Mouse (Mus musculus) cerebellum, adult 11-12 months (tissue): ENCODE data around the gene Dars.

ENCODE experiments used
- DNase-seq: peaks from one replicate; pipeline ENCODE4 v3.0.0; 2022

Dars gene

DNA sequence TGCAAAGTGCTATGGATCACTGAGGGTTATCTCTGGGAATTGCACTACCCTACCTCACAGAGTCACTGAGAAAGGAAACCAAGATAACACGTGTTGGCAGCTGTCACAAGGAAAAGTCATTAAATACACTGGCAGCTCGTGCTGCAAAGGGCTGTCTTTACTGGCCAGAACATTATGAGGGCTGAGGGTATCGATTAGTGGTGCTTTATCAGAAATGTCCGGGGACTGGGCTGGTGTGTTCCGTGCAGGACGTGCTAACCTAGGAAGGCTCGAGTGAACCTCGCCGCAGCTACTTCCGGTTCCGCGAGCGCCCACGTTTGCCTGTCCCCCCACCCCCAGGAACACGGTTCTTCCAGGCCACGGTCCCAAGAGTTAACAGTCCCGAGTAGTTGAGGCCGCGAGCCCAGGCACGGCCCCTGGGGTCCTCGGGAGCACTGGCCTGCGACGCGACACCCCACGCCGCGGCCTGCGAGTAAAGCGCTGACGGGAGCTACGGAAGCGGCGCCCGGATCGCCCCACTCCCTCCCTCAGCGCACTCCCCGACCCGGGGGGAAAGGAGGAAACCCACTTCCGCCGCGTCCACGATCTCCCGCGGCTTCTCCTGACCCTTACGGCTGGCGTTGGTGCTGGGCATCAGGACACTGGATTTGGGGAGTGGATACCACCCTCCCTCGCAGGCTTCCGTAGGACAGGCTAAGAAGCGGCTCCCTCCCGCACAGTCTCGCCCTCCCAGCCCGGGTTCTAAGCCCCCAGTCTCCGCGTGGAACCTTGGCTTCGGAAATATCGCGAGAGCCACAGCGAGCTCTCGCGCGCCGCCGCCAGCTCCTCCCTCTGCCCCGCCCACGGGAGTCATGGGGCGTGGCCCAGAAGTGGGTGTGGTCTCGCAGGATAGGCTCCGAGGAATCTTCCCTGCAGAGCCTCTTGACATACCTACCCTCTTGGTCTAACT lies at the start of gene Dars:
Gene Dars (minus strand): TSS at position 785 of the 949 bp plus-strand sequence.
- peak; percentile 90 for DNase-seq

DNA sequence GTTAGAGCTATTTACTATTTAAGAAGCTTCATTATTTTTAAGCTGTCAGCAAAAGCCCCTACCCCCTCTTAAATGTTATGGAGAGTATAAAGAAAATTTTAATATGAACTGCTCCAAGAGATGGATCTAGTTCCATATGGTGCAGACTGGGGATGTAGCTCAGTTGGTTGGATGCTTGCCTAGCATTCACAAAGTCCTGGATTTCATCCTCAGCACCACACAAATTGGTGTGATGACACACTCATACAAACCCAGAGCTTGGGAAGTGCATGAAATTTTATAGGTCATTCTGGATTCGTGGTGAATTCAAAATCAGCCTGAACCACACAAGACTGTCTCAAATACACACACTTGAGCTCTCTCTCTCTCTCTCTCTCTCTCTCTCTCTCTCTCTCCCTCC lies 49.7 kb upstream of the Dars start:
- no peak for DNase-seq

- no peak for DNase-seq
Observed at GRCm38 (mm10) chr1:128463478-128463877, 46.3 kb upstream of the Dars start.

DNA sequence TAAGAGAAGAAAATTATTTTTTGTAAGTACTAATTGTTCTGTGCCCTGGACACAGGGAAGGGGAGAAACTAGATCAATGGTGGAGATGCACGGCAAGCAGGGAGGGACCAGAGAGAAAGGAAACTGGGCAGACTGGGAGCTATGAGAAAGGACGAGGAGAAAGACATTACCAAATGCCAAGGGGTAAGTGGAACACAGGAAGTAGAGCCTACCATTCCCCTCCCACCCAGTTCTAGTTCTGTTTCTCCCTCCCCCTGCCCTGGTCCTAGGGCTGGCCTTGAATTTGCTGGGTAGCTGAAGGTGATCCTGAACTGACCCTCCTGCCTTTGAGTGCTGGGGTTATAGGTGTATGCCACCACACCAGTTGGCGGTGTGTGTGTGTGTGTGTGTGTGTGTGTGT lies 45.2 kb upstream of the Dars start:
- DNase-seq = no peak

- no peak for DNase-seq
Observed at GRCm38 (mm10) chr1:128460780-128461179, 43.6 kb upstream of the Dars start.

DNA sequence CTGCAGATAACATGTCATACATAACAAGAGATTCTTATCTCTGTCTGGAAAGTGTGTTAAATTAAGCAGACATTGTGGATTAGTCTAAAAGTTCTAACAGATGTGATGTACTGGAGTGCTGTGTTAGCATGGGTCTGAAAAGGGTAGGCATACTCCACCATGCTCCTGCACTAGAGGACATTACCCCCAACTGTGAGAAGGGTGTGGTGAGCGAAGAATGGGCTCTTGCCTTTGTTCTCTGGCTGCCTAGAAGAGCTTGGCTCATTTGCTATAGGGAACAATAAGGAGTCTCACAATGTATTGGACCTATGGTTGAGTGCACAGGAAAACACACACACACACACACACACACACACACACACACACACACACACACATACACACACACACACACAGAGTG lies 42.3 kb upstream of the Dars start:
- DNase-seq = no peak

DNA sequence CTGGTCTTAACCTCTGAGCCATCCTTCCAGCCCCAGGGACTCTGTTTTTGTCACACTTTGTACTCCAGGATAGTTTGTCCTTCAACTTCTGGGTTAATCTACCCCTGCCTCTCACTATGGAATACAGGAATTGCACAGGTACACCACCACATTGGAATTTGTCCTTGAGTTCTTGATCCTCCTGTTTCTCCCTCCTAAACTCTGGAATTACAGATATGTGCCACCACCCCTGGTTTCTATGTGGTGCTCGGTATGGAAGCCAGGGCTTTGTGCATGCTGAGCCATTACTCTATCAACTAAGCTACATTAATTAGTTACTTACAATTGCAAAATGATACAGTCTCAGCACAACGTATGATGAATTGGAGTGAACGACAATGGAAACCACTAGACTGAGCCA lies 41.8 kb upstream of the Dars start:
- DNase-seq = no peak

DNA sequence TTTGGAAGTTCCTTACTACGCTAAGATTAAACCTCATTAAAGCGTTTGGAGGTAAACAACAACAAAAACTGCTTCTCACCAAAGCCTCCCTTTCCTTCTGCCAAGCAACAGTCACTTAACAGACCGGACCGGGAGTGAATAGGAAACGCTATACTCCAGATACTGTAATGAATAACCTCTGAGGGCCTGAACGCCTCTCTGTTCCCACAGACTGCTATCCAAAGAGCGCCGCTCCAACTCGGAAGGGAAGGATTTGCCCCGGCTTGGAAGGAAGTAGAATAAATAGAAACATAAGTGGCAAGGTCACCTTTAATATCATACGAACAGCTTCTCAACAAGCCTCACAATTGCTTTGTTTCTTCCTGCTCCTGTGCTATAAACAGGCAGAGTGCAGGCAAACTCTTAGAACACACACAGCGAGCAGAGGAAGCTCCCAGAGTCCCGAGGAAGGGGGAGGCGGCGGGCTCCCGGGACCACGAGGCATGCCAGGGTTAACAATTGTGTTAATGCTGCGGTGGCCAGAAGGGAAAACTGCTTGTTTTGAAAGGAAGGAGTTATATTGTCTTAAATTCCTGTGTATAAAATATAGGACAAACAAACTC lies 39.8 kb upstream of the Dars start:
- no peak for DNase-seq

- no peak for DNase-seq
Observed at GRCm38 (mm10) chr1:128456271-128456670, 39.1 kb upstream of the Dars start.

DNA sequence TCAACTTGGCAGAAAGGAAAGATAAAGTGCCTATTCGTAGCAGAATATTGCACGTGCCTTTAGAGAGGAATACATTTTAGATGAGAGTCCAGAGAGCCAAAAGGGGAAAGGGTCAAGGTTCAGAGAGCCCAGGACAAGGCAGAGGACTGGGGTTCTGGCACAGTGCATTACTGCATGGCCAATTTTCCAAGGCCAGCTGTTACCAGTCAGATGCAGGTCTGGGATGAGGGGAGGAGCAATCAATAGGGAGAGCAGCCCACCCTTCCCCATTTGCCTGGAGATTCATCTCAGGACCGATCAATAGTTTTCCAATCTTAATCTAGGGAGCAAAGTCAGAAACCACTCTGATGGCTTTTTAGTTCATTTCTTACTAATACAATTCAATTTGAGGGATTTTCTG lies 35.0 kb upstream of the Dars start:
- DNase-seq = no peak

DNA sequence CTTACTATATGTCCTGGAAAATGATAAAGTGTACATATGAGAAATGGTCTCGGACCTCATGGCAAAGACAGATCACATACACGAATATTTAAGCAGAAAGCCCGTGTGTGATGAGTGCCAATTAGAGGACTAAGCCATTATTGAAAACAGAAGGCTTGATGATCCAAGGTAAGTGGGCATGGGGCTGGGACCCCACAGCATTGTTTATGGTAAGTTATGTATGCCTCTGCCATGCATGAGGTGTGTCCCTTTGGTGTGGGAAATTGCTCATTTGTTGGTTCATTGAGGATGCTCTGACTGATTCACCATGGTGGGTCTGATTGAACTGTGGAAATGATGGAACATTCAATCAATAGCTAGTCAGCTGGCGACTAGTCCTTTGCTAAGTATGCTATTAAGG lies 34.0 kb upstream of the Dars start:
- DNase-seq = no peak

- no peak for DNase-seq
Observed at GRCm38 (mm10) chr1:128447206-128447902, 30.2 kb upstream of the Dars start.

DNA sequence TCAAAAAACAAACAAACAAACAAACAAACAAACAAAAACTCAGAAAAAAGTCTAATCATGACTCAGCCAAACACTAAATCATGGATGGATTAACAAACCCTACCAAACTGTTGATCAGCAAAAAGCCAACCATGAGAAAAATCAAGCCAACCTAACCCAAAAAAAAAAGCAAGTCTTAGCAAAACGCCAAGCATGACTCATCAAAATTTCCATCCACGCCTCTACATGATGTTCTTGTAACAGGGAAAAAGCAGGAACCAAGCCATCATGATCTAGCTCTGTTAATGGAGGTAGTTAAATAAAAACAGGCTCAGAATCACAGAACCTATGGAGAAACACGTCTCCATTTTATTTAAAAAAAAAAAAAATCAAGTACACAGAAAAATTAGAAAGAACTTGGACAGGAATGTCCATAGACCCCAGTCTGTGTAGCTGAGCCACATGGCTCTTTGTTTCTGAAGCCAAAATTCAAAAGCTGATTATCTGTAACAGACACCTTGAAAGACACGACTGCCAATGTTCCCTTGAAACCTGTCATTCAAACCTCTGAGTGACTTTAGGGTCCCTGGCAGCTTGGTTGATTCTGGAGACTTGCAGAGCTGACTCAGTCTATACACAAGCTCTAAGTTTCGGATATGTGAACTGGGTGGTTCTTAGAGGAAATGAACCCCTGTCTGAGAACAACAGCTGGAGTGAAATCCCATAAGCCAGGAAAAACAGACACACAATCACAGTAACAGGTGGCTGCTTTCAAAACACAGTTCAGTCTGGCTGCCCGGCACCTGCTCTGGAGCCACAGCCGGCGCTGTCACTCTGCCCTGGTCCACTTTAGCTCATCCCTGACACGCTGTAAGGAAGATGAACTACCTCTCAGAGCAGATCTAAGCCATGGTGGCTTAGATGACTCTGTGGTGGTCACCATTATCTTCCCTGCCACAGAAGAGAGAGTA lies 27.0 kb upstream of the Dars start:
- no peak for DNase-seq

DNA sequence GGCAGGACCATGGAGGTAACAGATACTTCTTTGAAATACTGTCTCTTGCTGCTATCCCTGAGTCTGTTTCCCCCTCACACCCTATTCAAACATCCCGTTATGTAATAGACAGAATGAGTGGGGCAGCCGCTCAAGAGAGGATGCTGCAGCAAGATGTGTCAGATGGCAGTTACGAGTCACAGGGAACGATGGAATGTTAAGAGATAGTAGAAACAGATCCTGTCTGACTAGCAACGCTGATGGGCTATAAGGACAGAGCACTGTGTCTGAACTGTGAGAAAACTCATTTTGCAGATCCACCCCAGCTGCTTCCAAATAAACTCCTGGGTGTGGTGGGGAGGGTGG lies 23.9 kb upstream of the Dars start:
- DNase-seq = no peak

DNA sequence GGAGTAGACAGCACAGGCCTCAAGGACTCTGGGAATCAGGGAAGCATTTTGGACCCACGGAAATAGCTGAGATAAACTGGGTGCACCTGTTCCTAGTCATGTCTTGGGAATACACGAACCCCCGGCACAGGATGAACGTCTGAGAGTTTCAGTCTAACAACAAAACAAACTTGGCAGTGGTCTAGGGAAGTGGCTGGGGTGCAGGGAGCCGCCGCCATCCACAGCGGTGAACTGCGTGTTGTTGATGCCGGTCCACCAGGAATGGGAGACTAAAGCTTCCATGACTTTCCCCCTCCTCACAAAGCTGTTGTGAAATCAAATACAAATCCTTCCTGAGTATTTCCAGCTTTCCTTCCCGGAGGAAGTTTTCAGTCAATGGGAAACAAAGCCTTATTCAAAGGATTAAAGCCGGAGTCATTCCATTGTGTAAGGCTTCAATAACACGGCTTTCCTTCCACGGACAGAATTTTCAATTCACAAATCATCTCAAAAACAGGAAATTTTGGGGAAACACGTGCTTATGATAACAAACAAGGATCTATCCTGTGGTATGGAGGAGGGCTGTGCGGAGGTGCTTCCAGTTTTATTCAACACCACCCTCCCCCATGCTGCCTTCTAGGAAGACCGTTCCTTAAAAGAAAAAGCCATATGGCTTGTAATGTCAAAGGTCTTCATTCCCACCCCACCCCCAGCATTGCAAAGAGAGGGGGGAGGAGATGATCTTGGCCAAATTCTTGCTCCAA lies 23.4 kb upstream of the Dars start:
- DNase-seq = no peak

DNA sequence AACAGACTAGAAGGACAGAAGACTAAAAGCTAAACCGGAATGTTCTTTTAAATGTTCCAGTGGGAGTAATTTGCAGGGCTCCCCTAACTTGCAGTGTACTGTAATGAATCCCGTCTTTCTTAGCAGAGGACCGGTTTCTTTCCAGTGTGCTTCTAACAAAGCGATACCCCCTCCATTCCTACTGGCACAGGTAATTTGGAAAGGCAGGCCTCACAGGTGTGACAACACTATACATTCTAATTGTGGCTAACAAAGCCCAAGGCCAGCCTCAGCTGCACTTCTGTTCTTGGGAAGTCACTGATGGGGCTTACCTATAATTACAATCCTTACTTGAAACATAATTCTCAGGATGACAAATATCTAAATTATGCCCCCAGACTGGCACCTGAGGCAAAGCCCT lies 22.4 kb upstream of the Dars start:
- no peak for DNase-seq

DNA sequence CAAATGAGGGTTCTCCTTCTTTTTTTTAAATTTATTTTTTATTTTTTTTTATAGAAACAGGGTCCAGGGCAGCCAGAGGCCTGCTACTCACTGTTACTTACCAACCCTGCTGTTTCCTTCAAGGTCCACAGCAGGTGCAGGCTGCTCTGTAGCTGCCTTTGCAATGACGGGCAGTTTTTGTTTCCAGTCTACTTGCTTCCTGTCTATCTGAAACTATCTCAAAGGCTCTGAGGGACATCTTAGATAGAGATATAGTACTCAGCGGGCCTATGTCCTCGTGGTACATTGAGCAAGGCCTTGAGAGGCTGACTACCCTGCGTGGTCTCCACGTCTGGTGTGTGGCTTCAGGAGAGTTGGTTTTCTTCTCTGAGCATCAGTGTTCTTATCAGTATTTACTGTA lies 21.4 kb upstream of the Dars start:
- DNase-seq = no peak

GRCm38 (mm10) chr1:128437276-128437675 lies 20.1 kb upstream of the Dars start:
- no peak for DNase-seq

GRCm38 (mm10) chr1:128436015-128436414 lies 18.8 kb upstream of the Dars start:
- no peak for DNase-seq

GRCm38 (mm10) chr1:128435551-128435950 lies 18.4 kb upstream of the Dars start:
- DNase-seq = no peak

GRCm38 (mm10) chr1:128424928-128425327 lies 7.8 kb upstream of the Dars start:
- DNase-seq = no peak

DNA sequence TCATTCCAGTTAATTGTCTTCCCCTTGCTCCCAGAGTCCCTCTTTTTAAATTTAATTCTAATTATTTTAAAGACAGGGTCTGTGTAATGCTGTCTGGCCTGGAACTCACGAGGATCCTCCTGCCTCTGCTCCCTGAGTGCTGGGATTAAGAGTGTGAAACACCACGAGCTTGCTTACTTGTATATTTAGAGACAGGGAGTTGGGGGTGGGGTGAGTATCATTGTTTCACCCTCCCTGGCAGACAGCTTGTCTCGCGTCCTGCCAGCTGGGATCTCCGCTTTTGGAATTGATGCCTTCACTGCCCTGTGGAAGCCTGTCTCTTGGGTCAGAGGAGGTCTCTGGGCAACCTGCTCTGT lies 343 bp upstream of the Dars start:
- DNase-seq = peak; percentile 52
